Mouse (Mus musculus): Measurements from ENCODE around the gene Slfn14. TPM values are rescaled to one million over a fixed set of nuclear protein-coding genes. Genes with fewer than 3 reads are reported as not detected.

Gene Slfn14
- polyA plus RNA-seq, 1 experiment from 2014 or later, result 0.47 TPM

GRCm38 (mm10) chr11:83303751-83304150 lies 17.2 kb upstream of the Slfn14 start:
- H3K9ac ChIP-seq, result peak overlapping the region; percentile 93; the same call in 1 of the 2 replicates
- peaks cover 5% of the 10 kb centered on the region for H3K36me3 ChIP-seq (ENCODE audit: insufficient read depth)
- H3K4me2 ChIP-seq, result peak overlapping the region; percentile 70
- no peaks in the 10 kb centered on the region for H3K27me3 ChIP-seq (ENCODE audit: insufficient read depth, low read length)
- H3K4me1 ChIP-seq (ENCODE audit: insufficient read depth), result no peaks in the 10 kb centered on the region
- H3K4me3 ChIP-seq (ENCODE audit: low read depth, low read length), result peak overlapping the region; percentile 90
- peak; percentile 28; the same call in 1 of the 2 replicates for TF ChIP-seq CTCF (IDR thresholded peaks at IDR 0.05; ENCODE audit: low read depth)
- no peak for ATAC-seq (ENCODE audit: insufficient read depth)
- WGBS, result 47% methylated on average over 5 of the region's 5 CpGs
- H3K9me3 ChIP-seq (ENCODE audit: low read depth, low read length), result no peaks in the 10 kb centered on the region
- peak; percentile 39 for DNase-seq
- no peak overlapping the region for H3K27ac ChIP-seq (ENCODE audit: low read depth)

DNA sequence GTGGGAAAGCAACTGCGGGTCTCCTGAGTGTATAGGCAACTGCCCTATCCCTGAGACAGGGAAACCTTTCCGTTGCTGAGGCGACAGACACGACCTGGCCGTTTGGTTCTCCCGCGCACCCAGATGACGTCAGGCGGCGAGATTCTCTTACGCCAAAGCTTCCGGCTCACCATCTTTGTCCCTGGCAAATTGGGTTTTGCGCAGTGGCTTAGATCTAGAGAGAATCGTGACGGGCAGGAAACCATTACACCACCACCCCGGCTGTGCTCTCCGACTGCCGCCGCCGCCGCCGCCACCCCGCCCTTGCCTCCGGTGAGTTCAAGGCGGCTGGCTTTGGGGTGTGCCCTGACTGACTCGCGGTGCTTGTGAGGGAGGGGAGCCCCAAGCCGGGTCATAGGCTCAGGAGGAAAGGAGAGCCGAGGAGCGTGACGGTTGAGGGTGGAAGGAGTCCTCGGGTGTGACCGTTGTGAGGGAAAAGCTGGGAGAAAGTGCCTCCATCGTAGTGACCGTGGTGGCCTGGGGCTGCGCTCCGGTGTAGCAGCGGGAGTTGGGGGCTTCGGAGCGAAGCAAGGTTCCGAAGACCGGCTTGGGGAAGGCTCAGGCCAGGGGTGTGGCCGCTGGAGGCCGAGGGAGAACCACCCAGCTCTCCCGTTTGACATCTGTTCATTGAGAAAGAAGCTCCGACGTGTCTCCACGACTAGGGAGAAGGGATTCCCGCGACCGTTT lies 16.2 kb upstream of the Slfn14 start, which contains the start of gene Pex12:
Pex12 (minus strand) TSS at position 61 of the 726 bp plus-strand sequence.
- WGBS, result under 1% methylated on average over 51 of the region's 51 CpGs
- peak within 1 kb of the TSS; percentile 97 for H3K27ac ChIP-seq (ENCODE audit: low read depth)
- peak; percentile 79 for ATAC-seq (ENCODE audit: insufficient read depth)
- H3K4me2 ChIP-seq, result peak within 1 kb of the TSS; percentile 70
- H3K36me3 ChIP-seq (ENCODE audit: insufficient read depth), result no peaks in the 10 kb centered on the region
- H3K9ac ChIP-seq, result peak within 1 kb of the TSS; percentile 93
- H3K4me1 ChIP-seq (ENCODE audit: insufficient read depth), result no peaks in the 10 kb centered on the region
- no peaks in the 10 kb centered on the region for H3K9me3 ChIP-seq (ENCODE audit: low read depth, low read length)
- peak; percentile 99 for DNase-seq
- H3K27me3 ChIP-seq (ENCODE audit: insufficient read depth, low read length), result no peaks in the 10 kb centered on the region
- H3K4me3 ChIP-seq (ENCODE audit: low read depth, low read length), result peak within 1 kb of the TSS; percentile 90
- TF ChIP-seq CTCF (IDR thresholded peaks at IDR 0.05; ENCODE audit: low read depth), result no peak

- no peaks in the 10 kb centered on the region for H3K9me3 ChIP-seq (ENCODE audit: low read depth, low read length)
- H3K36me3 ChIP-seq (ENCODE audit: insufficient read depth), result peaks cover 4% of the 10 kb centered on the region; the same call in 1 of the 2 replicates
- H3K9ac ChIP-seq, result peak overlapping the region; percentile 93
- DNase-seq (no peak), ATAC-seq (ENCODE audit: insufficient read depth) (no peak)
- peak overlapping the region; percentile 90 for H3K4me3 ChIP-seq (ENCODE audit: low read depth, low read length)
- TF ChIP-seq CTCF (IDR thresholded peaks at IDR 0.05; ENCODE audit: low read depth), result no peak
- WGBS, result 9% methylated on average over 10 of the region's 10 CpGs
- H3K27me3 ChIP-seq (ENCODE audit: insufficient read depth, low read length), result no peaks in the 10 kb centered on the region
- H3K4me2 ChIP-seq, result peak overlapping the region; percentile 70
- H3K27ac ChIP-seq (ENCODE audit: low read depth), result peak overlapping the region; percentile 97
- no peaks in the 10 kb centered on the region for H3K4me1 ChIP-seq (ENCODE audit: insufficient read depth)
Observed at GRCm38 (mm10) chr11:83302124-83302523, 15.6 kb upstream of the Slfn14 start.

- peak overlapping the region; percentile 90; the same call in 1 of the 2 replicates for H3K4me3 ChIP-seq (ENCODE audit: low read depth, low read length)
Observed at GRCm38 (mm10) chr11:83301431-83301831, 14.9 kb upstream of the Slfn14 start.

GRCm38 (mm10) chr11:83299724-83300123 lies 13.2 kb upstream of the Slfn14 start:
- ATAC-seq (ENCODE audit: insufficient read depth) (no peak), DNase-seq (no peak)
- Histone ChIP-seq H3K9me3 (ENCODE audit: low read depth, low read length) (no peaks in the 10 kb centered on the region), H3K4me1 (ENCODE audit: insufficient read depth) (no peaks in the 10 kb centered on the region), H3K36me3 (ENCODE audit: insufficient read depth) (peaks cover 26% of the 10 kb centered on the region), H3K4me3 (ENCODE audit: low read depth, low read length) (no peak overlapping the region; the same call in 1 of the 2 replicates), H3K4me2 (peak overlapping the region; percentile 94; the same call in 1 of the 2 replicates), H3K9ac (no peak overlapping the region), H3K27ac (ENCODE audit: low read depth) (no peak overlapping the region), H3K27me3 (ENCODE audit: insufficient read depth, low read length) (no peaks in the 10 kb centered on the region)
- no peak for TF ChIP-seq CTCF (IDR thresholded peaks at IDR 0.05; ENCODE audit: low read depth)
- 85% methylated on average over 9 of the region's 9 CpGs for WGBS

More at GRCm38 (mm10) chr11:83301431-83301831, 14.9 kb upstream of the Slfn14 start:
- DNase-seq, result no peak
- H3K27ac ChIP-seq (ENCODE audit: low read depth), result no peak overlapping the region
- H3K4me1 ChIP-seq (ENCODE audit: insufficient read depth), result no peaks in the 10 kb centered on the region
- no peak overlapping the region for H3K4me2 ChIP-seq
- WGBS, result 64% methylated on average over 2 of the region's 2 CpGs
- no peak for ATAC-seq (ENCODE audit: insufficient read depth)
- peaks cover 11% of the 10 kb centered on the region; the same call in 1 of the 2 replicates for H3K36me3 ChIP-seq (ENCODE audit: insufficient read depth)
- H3K9me3 ChIP-seq (ENCODE audit: low read depth, low read length), result no peaks in the 10 kb centered on the region
- H3K9ac ChIP-seq, result no peak overlapping the region
- H3K27me3 ChIP-seq (ENCODE audit: insufficient read depth, low read length), result no peaks in the 10 kb centered on the region
- peak; percentile 16; the same call in 1 of the 2 replicates for TF ChIP-seq CTCF (IDR thresholded peaks at IDR 0.05; ENCODE audit: low read depth)

DNA sequence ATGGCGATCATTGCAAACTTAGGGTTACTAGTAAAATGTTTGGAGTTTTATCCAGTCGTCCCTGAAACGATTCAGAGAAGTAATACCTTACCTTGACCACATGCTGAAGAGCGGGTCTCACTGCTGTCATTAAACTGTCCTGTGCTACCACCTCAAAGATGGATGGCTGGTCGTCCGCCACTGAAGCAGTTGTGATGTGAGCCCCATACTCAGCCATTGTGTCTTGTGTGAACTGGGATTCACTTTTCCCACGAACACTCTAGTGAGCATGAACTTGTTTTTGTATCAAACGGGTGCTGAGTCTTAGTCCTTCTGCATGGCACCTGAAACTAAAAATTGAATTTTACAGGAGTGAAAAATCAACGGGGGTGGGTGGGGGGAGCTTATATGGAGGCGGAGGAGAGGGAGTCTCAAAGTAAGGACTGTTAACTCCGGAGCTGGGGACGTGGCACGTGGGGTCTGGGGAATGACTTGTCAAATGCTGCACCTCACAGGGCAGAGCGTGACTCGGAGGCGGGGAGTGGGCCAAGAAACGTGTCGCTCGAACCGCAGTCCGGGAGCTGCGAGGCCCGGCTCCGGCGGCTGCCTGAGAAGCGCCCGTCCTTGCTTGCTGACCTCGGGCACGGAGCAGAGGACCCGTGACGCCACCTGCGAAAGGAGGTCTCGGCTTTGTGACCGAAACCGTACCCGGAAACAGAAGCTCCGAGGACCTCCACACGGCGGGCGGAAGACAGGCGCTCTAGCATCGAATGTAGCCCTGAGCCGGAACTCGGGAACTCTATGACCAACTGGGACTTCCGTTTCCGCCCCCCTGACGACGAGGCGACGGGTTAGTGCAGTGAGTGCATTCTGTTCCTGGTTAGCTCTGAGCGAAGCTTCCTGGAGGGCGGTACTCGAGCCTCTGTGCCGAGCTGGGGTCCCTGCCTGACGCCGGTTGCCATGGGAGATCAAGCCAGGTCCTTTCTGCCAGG lies 12.0 kb upstream of the Slfn14 start, which contains the start of gene Ap2b1:
Ap2b1 (plus strand) TSS at position 800 of the 971 bp plus-strand sequence.
- Histone ChIP-seq H3K4me2 (peak within 1 kb of the TSS; percentile 94), H3K36me3 (ENCODE audit: insufficient read depth) (peaks cover 32% of the 10 kb centered on the region), H3K27ac (ENCODE audit: low read depth) (peak within 1 kb of the TSS; percentile 92), H3K4me3 (ENCODE audit: low read depth, low read length) (peak within 1 kb of the TSS; percentile 74), H3K27me3 (ENCODE audit: insufficient read depth, low read length) (no peaks in the 10 kb centered on the region), H3K9ac (peak within 1 kb of the TSS; percentile 69), H3K4me1 (ENCODE audit: insufficient read depth) (no peaks in the 10 kb centered on the region), H3K9me3 (ENCODE audit: low read depth, low read length) (no peaks in the 10 kb centered on the region)
- no peak for TF ChIP-seq CTCF (IDR thresholded peaks at IDR 0.05; ENCODE audit: low read depth)
- WGBS, result 2% methylated on average over 56 of the region's 56 CpGs
- peak; percentile 97 for DNase-seq
- ATAC-seq (ENCODE audit: insufficient read depth), result peak; percentile 93

All from lung, embryonic 14.5 days (tissue).